Mouse (Mus musculus): ENCODE data around the gene Dmbt1.
"Not testable (repeated sequence)": the region's sequence is repeated elsewhere in the genome, so short reads cannot be mapped to it uniquely, and the experiment has no call there.

Gene Dmbt1

GRCm38 (mm10) chr7:131031755-131032154, at the start of gene Dmbt1:
Gene Dmbt1 (plus strand): TSS chr7:131032053.
- no peak for DNase-seq

DNA sequence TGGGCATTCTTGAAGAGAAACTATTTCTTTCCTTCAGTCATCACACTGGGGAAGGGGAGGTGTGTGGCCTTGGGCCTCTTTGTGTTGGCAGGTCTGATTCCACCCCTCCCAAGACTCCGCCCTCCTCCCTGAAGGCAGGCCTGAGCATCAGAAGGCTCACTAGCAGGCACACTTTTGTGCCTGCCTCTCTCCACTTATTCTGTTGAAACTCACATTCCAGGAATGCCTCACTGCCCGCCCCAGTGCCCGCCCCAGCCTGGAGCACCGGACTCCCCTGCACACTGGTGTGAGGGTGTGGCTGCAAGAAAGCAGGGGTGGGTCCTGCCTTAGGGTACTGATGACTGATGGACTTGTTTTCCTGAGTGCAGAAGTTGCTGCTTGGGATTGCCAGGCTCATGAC, 49.5 kb upstream of the Dmbt1 start:
- no peak for DNase-seq

DNA sequence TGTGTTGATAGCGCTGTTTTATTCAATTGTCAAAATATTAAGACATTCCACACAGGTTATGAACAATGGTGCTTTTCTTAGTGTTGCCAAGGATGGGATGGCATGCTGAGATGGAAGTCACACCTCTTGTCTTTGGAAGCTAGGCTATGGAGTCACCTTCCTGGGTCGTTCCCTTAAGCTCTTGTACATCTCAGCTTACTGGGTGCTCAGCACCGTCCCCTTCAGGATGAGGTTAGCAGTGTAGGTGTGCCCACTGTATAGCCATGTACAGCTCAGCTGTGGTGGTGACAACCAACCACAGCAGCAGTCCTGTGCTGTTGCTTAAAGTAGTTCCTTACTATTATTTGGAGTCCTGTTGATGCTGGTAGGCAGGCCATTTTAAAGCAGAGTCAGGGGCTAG, 49.0 kb upstream of the Dmbt1 start:
- DNase-seq: no peak

- DNase-seq: no peak
Measured at GRCm38 (mm10) chr7:130984294-130984693, 47.6 kb upstream of the Dmbt1 start.

DNA sequence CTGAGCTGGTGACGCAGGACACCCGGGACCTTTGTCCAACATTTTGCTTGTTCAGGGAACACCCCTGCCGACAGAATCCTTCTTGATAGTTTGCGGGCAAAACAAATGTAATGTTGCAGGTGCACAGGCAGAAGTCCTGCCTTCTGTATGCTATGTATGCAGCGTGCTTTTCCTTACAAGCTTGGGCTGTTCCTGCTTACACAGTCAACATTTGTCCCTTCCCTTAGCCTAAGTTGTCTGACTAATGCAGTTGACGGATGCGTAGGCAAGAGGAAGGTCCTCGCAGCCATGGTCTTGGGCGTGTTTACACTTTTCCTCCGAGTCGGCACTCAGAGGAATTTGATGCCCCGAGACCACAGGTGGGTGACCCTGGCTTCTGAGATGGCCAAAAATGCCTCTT, 46.7 kb upstream of the Dmbt1 start:
- DNase-seq: no peak

- no peak for DNase-seq
Measured at GRCm38 (mm10) chr7:130985716-130986115, 46.1 kb upstream of the Dmbt1 start.

- no peak for DNase-seq
Measured at GRCm38 (mm10) chr7:130988146-130988545, 43.7 kb upstream of the Dmbt1 start.

DNA sequence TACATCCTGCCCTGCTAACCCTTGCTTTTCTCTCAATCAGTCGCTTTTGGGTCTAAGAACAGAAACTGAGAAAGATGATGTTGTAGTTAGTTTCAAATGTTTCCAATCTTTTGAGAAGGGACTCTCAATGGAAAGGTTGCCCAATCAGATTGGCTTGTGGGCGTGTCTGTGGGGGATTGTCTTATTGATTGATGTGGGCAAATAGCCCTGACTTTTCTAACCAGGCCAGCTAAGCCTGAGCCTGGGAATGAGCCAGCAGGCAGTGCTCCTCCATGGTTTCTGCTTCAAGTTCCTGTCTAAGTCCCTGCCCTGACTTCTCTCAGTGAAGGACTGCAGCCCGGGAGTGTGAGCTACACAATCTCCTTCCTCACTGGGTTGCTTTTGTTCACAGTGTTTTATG, 42.5 kb upstream of the Dmbt1 start:
- no peak for DNase-seq

DNA sequence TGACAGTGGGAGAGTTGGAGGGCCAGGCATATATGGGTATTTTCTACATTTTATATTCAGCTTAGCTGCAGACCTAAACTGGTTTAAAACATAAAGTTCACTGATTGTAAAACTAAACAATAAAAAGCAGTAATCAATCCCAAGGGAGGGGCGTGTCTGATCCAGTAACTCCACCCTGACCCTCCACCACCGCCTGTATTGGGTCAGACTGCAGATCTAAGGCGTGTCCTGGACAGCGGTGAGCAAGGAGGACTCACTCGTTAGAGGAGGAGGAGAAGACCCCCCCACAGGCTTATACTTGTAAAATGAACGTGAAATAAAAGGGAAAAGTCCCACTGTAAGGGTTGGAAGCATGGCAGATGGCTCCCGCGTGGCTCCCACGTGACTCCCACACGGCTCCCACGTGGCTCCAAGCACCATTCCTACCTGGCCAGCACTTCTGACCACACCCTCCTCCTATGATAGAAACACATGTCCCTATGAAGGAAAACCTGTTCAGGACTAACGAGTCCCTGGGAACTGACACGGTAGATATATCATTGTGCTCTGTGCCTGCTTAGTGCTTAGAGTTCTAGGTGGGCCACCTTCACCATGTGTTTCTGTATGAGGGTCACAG, 40.6 kb upstream of the Dmbt1 start:
- DNase-seq: no peak

- no peak for DNase-seq
Measured at GRCm38 (mm10) chr7:130993907-130994306, 37.9 kb upstream of the Dmbt1 start.

GRCm38 (mm10) chr7:131001976-131002726, 29.7 kb upstream of the Dmbt1 start:
- no peak for DNase-seq

GRCm38 (mm10) chr7:131004071-131004470, 27.8 kb upstream of the Dmbt1 start:
- no peak for DNase-seq

- DNase-seq: no peak
Measured at GRCm38 (mm10) chr7:131007221-131007620, 24.6 kb upstream of the Dmbt1 start.

GRCm38 (mm10) chr7:131009178-131009577, 22.7 kb upstream of the Dmbt1 start:
- no peak for DNase-seq

GRCm38 (mm10) chr7:131011901-131012300, 20.0 kb upstream of the Dmbt1 start:
- no peak for DNase-seq

- DNase-seq: no peak
Measured at GRCm38 (mm10) chr7:131019181-131019580, 12.7 kb upstream of the Dmbt1 start.

DNA sequence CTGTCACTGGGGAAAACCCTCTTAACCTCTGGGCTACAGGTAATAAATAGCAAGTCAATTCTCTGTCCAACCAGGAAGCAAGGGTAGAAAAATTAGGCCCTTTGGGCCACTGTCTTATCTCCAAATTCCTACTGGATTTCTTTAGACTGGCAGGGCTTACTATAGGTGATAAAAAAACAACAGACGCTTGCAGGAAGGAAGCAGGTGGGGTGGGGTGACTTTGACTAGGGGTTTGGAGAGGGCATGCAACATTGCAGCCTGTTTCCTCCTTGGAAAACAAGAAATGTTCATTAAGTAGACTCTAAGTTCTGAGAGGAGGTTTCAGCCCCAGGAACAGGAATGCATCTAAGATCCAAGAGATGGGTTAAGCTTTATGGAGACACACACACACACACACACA, 7.0 kb upstream of the Dmbt1 start:
- no peak for DNase-seq

DNA sequence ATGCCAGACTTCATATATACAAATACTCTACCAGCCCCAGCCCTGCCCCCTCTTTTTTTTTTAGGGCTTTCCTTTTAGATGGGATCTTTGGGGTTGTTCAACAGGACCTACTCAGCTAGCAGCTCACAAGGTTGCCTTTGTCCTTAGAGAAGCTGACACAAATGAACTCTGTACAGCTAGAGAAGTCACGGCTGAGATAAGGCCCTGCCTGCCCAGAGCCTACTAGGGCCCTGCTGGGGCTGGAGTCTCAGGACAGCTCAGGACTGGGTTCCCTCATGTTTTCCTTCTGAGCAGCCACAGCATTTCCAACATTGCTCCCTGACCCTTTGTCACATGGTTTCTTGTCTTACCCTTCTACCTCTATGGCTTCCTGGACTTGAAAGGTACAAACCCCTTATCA, 4.3 kb upstream of the Dmbt1 start:
- DNase-seq: no peak

- no peak for DNase-seq
Measured at GRCm38 (mm10) chr7:131036396-131036795, 4.5 kb downstream of the Dmbt1 start.

DNA sequence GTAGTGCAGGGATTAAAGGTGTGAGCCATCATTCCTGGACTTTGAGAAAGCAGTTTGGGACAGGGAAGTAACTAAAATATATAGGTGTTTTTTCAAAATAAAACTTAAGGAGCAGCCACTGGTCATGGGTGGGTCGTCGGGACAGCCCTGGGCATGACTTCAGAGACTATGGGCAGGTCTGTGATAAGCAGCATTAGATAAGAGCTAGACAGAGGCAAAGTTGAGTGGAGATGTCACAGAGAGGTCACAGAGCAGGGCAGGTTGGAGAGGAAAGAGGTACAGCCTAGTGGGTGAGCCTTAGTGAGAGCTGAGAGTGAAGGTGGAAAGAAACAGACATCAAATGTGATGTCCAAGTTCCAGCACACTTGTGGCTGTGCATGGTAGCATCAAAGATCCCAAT, 5.2 kb downstream of the Dmbt1 start:
- DNase-seq: no peak

GRCm38 (mm10) chr7:131040760-131041159, 8.9 kb downstream of the Dmbt1 start:
- not testable (repeated sequence) for DNase-seq

DNA sequence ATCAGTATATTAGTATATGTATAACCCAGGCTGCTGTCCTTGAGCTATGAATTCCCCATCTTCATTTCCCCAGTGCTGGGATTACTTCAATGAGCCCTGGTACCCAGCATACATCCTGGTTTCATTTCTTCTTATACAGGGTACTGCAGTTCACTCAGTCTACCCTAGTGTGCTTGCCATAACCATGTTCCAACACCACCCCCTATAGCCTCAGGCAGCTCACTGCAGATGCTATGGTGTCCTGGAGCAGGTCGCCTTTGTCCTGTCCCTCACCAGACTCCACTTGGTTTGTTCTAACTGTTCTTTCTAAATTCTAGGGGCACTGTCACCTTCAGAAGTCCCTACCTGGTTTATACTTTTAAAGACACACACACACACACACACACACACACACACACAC, 10.8 kb downstream of the Dmbt1 start:
- no peak for DNase-seq

- DNase-seq: not testable (repeated sequence)
Measured at GRCm38 (mm10) chr7:131045258-131045835, 13.5 kb downstream of the Dmbt1 start.

DNA sequence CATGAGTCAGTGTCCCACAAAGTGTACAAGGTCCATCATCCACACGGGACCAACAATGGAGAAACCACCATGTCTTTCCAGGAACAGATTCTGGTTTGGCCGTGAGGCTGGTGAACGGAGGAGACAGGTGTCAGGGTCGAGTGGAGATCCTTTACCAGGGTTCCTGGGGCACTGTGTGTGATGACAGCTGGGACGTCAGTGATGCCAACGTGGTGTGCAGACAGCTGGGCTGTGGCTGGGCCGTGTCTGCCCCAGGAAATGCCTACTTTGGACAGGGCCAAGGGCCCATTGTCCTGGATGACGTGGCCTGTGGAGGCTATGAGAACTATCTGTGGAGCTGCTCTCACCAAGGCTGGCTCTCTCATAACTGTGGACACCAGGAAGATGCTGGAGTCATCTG, 18.0 kb downstream of the Dmbt1 start:
- DNase-seq: not testable (repeated sequence)
